Mouse (Mus musculus) central nervous system, embryonic 18 days (tissue): Measurements from ENCODE around the gene Olfr1447. TPM values are rescaled to one million over a fixed set of nuclear protein-coding genes. Genes with fewer than 3 reads are reported as not detected.

Experiments used
- polyA plus RNA-seq: library from polyadenylated mRNA; depleted of rRNA; stranded (reverse); fragments of >200 nt; gene quantifications from 2 replicates; pipeline ENCODE4 v1.2.3, GENCODE M21; 2012; rRNA removed

The Olfr1447 gene
- not detected in 2 replicates for polyA plus RNA-seq

DNA sequence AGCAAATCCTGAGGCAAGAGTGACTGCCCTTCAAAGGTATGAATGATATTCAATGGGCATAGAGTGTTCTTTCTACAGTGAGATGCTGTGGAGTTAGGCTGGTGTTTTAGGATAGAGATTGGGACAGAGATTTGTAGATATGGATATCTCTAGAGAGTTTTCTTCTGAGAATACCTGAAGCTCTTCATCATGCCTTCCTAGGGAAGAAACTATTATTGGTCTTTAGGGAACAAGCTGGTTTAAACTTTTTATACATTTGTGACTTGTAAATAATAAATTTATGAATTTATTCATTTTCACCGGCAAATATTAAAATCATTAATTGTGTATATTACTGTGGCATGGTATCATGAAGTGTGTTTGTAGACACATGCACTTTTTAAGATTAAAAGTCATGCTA is at the start of gene Olfr1447:
Gene Olfr1447 (minus strand): TSS at position 101 of the 400 bp plus-strand sequence.

GRCm38 (mm10) chr19:12949958-12950357 is 46.4 kb upstream of the Olfr1447 start, which contains the start of gene Olfr1450:
Olfr1450 (plus strand) TSS chr19:12950258.

DNA sequence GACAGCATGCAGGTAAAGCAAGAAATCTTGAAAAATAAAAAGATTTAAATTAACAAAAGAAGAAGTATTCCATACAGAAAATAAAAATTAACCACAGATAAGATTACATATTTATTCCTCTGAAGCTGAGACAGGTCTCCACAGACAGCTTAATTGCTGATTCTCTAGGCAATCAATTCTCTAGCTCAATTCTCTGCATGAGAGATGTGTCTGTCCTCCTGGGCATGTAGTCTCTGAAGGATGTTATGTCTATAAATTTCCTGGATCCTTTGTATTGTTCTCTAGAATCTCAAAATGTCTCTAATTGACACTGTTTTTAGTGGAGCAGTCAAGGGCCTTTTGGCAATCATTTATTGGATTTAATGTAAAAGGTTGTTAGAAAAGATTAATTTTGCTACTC is 27.0 kb upstream of the Olfr1447 start, which contains the start of gene Olfr1449:
Gene Olfr1449 (plus strand): TSS at position 301 of the 400 bp plus-strand sequence.

DNA sequence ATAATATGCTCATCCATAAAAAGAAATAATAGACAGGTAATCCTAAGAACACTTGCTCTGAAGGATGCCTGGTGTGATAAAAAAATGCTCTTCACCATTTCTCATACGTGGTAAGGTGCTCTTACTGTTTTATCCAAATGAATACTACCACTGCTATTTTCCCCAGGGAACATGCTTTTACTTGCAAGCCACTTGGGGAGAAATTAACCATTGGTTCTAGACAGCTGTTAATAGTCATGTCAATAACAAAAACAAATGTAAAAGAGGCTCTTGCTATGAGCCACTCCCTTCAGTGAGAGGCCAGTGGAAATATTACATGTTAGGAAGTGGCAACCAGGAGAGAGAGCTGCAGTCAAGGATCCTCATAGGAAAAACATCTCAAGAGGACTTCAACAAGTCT is 20.8 kb upstream of the Olfr1447 start, which contains the start of gene Olfr1448:
Gene Olfr1448 (minus strand): TSS at position 101 of the 400 bp plus-strand sequence.

DNA sequence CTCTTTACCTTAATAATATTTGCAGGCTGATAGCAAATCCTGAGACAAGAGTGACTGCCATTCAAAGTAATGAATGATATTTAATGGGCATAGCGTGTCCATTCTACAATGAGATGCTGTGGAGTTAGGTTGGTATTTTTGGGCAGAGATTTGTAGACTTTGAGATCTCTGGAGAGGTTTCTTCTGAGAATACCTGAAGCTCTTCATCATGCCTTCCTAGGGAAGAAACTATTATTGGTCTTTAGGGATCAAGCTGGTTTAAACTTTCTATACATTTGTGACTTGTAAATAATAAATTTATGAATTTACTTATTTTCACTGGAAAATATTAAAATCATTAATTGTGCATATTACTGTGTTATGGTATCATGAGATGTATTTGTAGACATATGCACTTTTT is 10.1 kb downstream of the Olfr1447 start, which contains the start of gene Olfr1446:
Gene Olfr1446 (minus strand): TSS at position 101 of the 400 bp plus-strand sequence.

GRCm38 (mm10) chr19:12883555-12883954 is 20.0 kb downstream of the Olfr1447 start, which contains the start of gene Olfr1445:
Olfr1445 (plus strand) TSS chr19:12883855.

GRCm38 (mm10) chr19:12856983-12857382 is 46.6 kb downstream of the Olfr1447 start, which contains the start of gene Olfr1444:
Olfr1444 (plus strand) TSS chr19:12857283.

Other genes with a start within 250 kb of the Olfr1447 start
- not detected in 2 replicates for gene Olfr1442, start 233.3 kb downstream of the Olfr1447 start, polyA plus RNA-seq
- not detected in 2 replicates for gene Olfr1443, start 225.6 kb downstream of the Olfr1447 start, polyA plus RNA-seq
- gene Keg1, start 208.0 kb downstream of the Olfr1447 start, polyA plus RNA-seq, result not detected in 2 replicates
- gene Cntf, start 138.1 kb downstream of the Olfr1447 start, polyA plus RNA-seq, result 2.0 and 2.3 TPM in 2 replicates
- 34.7 and 36.6 TPM in 2 replicates for gene Zfp91, start 107.6 kb downstream of the Olfr1447 start, polyA plus RNA-seq
- 1.1 TPM in 2 replicates for gene Lpxn, start 107.5 kb downstream of the Olfr1447 start, polyA plus RNA-seq
- gene Gm5244, start 57.1 kb downstream of the Olfr1447 start, polyA plus RNA-seq, result not detected in 2 replicates
- gene Olfr1444, start 46.5 kb downstream of the Olfr1447 start, polyA plus RNA-seq, result not detected in 2 replicates
- not detected in 2 replicates for gene Olfr1445, start 19.9 kb downstream of the Olfr1447 start, polyA plus RNA-seq
- gene Olfr1446, start 10.2 kb downstream of the Olfr1447 start, polyA plus RNA-seq, result not detected in 2 replicates
- gene Olfr1448, start 20.7 kb upstream of the Olfr1447 start, polyA plus RNA-seq, result not detected in 2 replicates
- gene Olfr1449, start 27.1 kb upstream of the Olfr1447 start, polyA plus RNA-seq, result not detected in 2 replicates
- gene Olfr1450, start 46.5 kb upstream of the Olfr1447 start, polyA plus RNA-seq, result not detected in 2 replicates
- not detected in 2 replicates for gene Olfr1451, start 91.3 kb upstream of the Olfr1447 start, polyA plus RNA-seq
- gene Olfr1453, start 124.6 kb upstream of the Olfr1447 start, polyA plus RNA-seq, result not detected in 2 replicates
- not detected in 2 replicates for gene Olfr1454, start 156.9 kb upstream of the Olfr1447 start, polyA plus RNA-seq
- not detected in 2 replicates for gene Olfr1457, start 194.1 kb upstream of the Olfr1447 start, polyA plus RNA-seq
- gene Olfr1458, start 203.0 kb upstream of the Olfr1447 start, polyA plus RNA-seq, result not detected in 2 replicates
- not detected in 2 replicates for gene Olfr1459, start 245.8 kb upstream of the Olfr1447 start, polyA plus RNA-seq